Mouse (Mus musculus) olfactory bulb, adult 2 months (tissue): ENCODE data around the gene Eif2a.

Source experiments
- CTCF ChIP-seq: fragments of 200-500 bp; IDR thresholded peaks from 2 replicates; pipeline ENCODE4 v1.5.1; 2012; ENCODE audit warnings: low read depth, mild to moderate bottlenecking, low read length, moderate library complexity; ENCODE audit not compliant: insufficient read depth
- POLR2A ChIP-seq: fragments of 200-500 bp; IDR thresholded peaks from 2 replicates; pipeline ENCODE4 v1.6.1; 2012; ENCODE audit warnings: mild to moderate bottlenecking, low read depth, low read length, moderate library complexity; ENCODE audit not compliant: insufficient read depth

GRCm38 (mm10) chr3:58503720-58504333, 21.8 kb upstream of the Eif2a start:
- TF ChIP-seq CTCF (no peak), POLR2A (no peak)
